Mouse (Mus musculus) CH12.LX (cell line): ENCODE data around the gene Agrp. TPM values are rescaled to one million over a fixed set of nuclear protein-coding genes. Genes with fewer than 3 reads are reported as not detected.

ENCODE experiments used
- DNase-seq: peaks from one replicate; pipeline ENCODE4 v3.0.0-alpha.2; 2013; ENCODE audit errors: extremely low read depth
- H3K27ac ChIP-seq: 2 replicates; pipeline ENCODE4 v1.5.1; 2012; ENCODE audit warnings: low read depth, mild to moderate bottlenecking, control low read depth, moderate library complexity; ENCODE audit not compliant: insufficient read depth
- H3K27me3 ChIP-seq: replicated peaks from 2 replicates; pipeline ENCODE3; 2012; ENCODE audit warnings: inconsistent platforms
- H3K36me3 ChIP-seq, 2 experiments: replicated peaks in 1 of 2; 2 replicates each; pipeline versions ENCODE3 to v1.6.1; 2012; ENCODE audit warnings: inconsistent platforms in 1 of 2, low read length in 1 of 2, mild to moderate bottlenecking in 1 of 2, mixed read lengths in 1 of 2, moderate library complexity in 1 of 2; ENCODE audit not compliant: control insufficient read depth in 1 of 2, insufficient read depth in 1 of 2
- H3K4me1 ChIP-seq, 2 experiments: 2 replicates each; pipeline ENCODE4 v1.6.1; 2012; ENCODE audit warnings: inconsistent platforms in 1 of 2, moderate library complexity in 1 of 2; ENCODE audit not compliant: insufficient read depth in 2 of 2, control insufficient read depth in 1 of 2
- H3K4me2 ChIP-seq: 2 replicates; pipeline ENCODE4 v1.6.1; 2012; ENCODE audit warnings: low read depth, mild to moderate bottlenecking, control low read depth; ENCODE audit not compliant: poor library complexity, insufficient read depth, severe bottlenecking
- H3K4me3 ChIP-seq, 3 experiments: fragments of 150-350 bp in 1 of 3; sonication (generic) in 1 of 3; replicated peaks in 1 of 3; 2 replicates each; pipeline versions ENCODE3 to v1.5.1; 2011 to 2012; ENCODE audit warnings: low read depth in 2 of 3, low read length in 2 of 3, mild to moderate bottlenecking in 2 of 3, moderate library complexity in 2 of 3, control low read depth in 1 of 3, improper control_type of control experiment in 1 of 3, inconsistent platforms in 1 of 3, mixed read lengths in 1 of 3; ENCODE audit not compliant: poor library complexity in 1 of 3
- H3K79me2 ChIP-seq: replicated peaks from 2 replicates; pipeline ENCODE4 v1.6.1; 2012; ENCODE audit warnings: mild to moderate bottlenecking, moderate library complexity; ENCODE audit not compliant: control insufficient read depth, poor library complexity, insufficient read depth, severe bottlenecking; ENCODE audit errors: extremely low read depth
- H3K9ac ChIP-seq: 2 replicates; pipeline ENCODE4 v1.6.1; 2012; ENCODE audit warnings: low read depth, mild to moderate bottlenecking, control low read depth, moderate library complexity; ENCODE audit not compliant: insufficient read depth
- H3K9me3 ChIP-seq: replicated peaks from 2 replicates; pipeline ENCODE3; 2012; ENCODE audit warnings: low read length, inconsistent platforms, mixed read lengths
- CTCF ChIP-seq, 2 experiments: IDR thresholded peaks in 1 of 2; conservative IDR thresholded peaks in 1 of 2; 2 replicates each; pipeline ENCODE4 v1.5.1; 2011 to 2012; ENCODE audit warnings: low read depth in 2 of 2, low read length in 2 of 2, improper control_type of control experiment in 1 of 2, inconsistent platforms in 1 of 2, mild to moderate bottlenecking in 1 of 2, moderate library complexity in 1 of 2
- HCFC1 ChIP-seq: IDR thresholded peaks from 2 replicates; pipeline ENCODE4 v1.6.1; 2012; ENCODE audit warnings: low read depth, mild to moderate bottlenecking, inconsistent platforms, low read length, improper control_type of control experiment
- JUND ChIP-seq: conservative IDR thresholded peaks from 2 replicates; pipeline ENCODE4 v1.6.1; 2011; ENCODE audit warnings: low read depth, low read length, improper control_type of control experiment
- MAFK ChIP-seq: IDR thresholded peaks from 2 replicates; pipeline ENCODE4 v1.6.1; 2011; ENCODE audit warnings: low read length, improper control_type of control experiment; ENCODE audit not compliant: insufficient replicate concordance
- MAX ChIP-seq: IDR thresholded peaks from 2 replicates; pipeline ENCODE4 v1.6.1; 2011; ENCODE audit warnings: low read length, improper control_type of control experiment
- MXI1 ChIP-seq: IDR thresholded peaks from 2 replicates; pipeline ENCODE4 v1.6.1; 2011; ENCODE audit warnings: mild to moderate bottlenecking, low read depth, low read length, improper control_type of control experiment
- PAX5 ChIP-seq: IDR thresholded peaks from 2 replicates; pipeline ENCODE4 v1.6.1; 2012; ENCODE audit warnings: low read length, inconsistent platforms, mixed read lengths
- POLR2A ChIP-seq: IDR thresholded peaks from 2 replicates; pipeline ENCODE4 v1.6.1; 2011; ENCODE audit warnings: low read depth, mild to moderate bottlenecking, improper control_type of control experiment, low read length
- RAD21 ChIP-seq: IDR thresholded peaks from 2 replicates; pipeline ENCODE4 v1.6.1; 2011; ENCODE audit warnings: low read depth, mild to moderate bottlenecking, low read length, improper control_type of control experiment, moderate library complexity
- SMC3 ChIP-seq: IDR thresholded peaks from 2 replicates; pipeline ENCODE4 v1.6.1; 2011; ENCODE audit warnings: low read depth, low read length, improper control_type of control experiment
- TBP ChIP-seq: conservative IDR thresholded peaks from 2 replicates; pipeline ENCODE4 v1.6.1; 2011; ENCODE audit warnings: low read depth, low read length, improper control_type of control experiment
- USF1 ChIP-seq: IDR thresholded peaks from 2 replicates; pipeline ENCODE4 v1.6.1; 2014; ENCODE audit warnings: low read depth, mild to moderate bottlenecking, inconsistent platforms, low read length, improper control_type of control experiment
- USF2 ChIP-seq: conservative IDR thresholded peaks from 2 replicates; pipeline ENCODE4 v1.6.1; 2011; ENCODE audit warnings: low read depth, low read length, improper control_type of control experiment
- dilution Hi-C: fragments of 300-500 bp; cut with MboI; formaldehyde crosslinking; loops from 2 replicates; pipeline ENCODE4 v1.14.3; 2020; ENCODE audit warnings: low sequenced_read_pairs; ENCODE audit not compliant: extremely low pct_unique_long_range_greater_than_20kb, extremely low pct_ligation_motif_present
- in situ Hi-C: fragments of 300-500 bp; cut with MboI; formaldehyde crosslinking; loops from 3 replicates; pipeline ENCODE4 v1.14.3; 2019; ENCODE audit warnings: low sequenced_read_pairs, low pct_ligation_motif_present, low pct_unique_long_range_greater_than_20kb, mixed read lengths
- polyA plus RNA-seq: library from polyadenylated mRNA; unstranded; fragments of >175 nt; gene quantifications from 2 replicates; pipeline ENCODE4 v1.2.1, GENCODE M21; 2012; ENCODE audit warnings: low read depth; ENCODE audit not compliant: insufficient read length
- total RNA-seq, 2 experiments: library from RNA; depleted of rRNA; stranded (reverse); fragments of 300-350 nt in 1 of 2; fragments of >200 nt in 1 of 2; gene quantifications; 2 replicates each; pipeline ENCODE4 v1.2.3; 2012 to 2014

Gene Agrp
- total and polyA plus RNA-seq, 3 experiments, result 0.30 TPM; not detected in 2

DNA sequence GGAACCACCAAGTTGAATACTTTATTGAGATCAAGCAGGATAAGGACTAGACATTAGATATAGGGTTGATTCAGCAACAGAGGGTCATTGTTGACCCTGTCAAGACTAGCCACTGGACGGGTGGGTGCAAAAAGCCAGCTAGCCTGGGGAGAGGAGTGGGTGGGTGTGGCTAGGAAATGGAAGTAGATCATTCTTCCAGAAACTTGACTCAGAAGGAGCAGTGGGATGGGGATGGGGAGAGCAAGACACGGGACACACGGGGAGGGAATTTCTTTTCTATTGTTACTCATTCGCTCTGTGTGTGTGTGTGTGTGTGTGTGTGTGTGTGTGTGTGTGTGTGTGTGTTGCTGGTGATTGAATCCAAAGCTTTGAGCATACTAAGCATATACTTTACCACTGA, 27.4 kb downstream of the Agrp start:
- Histone ChIP-seq H3K9me3 (no peaks in the 10 kb centered on the region), H3K36me3 (peaks cover 0 to 20% of the 10 kb centered on the region in 2 experiments), H3K79me2 (no peaks in the 10 kb centered on the region), H3K27me3 (no peaks in the 10 kb centered on the region), H3K4me1 (peaks cover 7 to 29% of the 10 kb centered on the region in 2 experiments), H3K4me2 (no peak overlapping the region), H3K4me3 (no peak overlapping the region), H3K9ac (no peak overlapping the region), H3K27ac (no peak overlapping the region)
- DNase-seq, result no peak
- dilution Hi-C loops (no loop called here), in situ Hi-C loops (no loop called here)
- TF ChIP-seq HCFC1 (no peak), POLR2A (no peak), MAFK (no peak), PAX5 (no peak)

DNA sequence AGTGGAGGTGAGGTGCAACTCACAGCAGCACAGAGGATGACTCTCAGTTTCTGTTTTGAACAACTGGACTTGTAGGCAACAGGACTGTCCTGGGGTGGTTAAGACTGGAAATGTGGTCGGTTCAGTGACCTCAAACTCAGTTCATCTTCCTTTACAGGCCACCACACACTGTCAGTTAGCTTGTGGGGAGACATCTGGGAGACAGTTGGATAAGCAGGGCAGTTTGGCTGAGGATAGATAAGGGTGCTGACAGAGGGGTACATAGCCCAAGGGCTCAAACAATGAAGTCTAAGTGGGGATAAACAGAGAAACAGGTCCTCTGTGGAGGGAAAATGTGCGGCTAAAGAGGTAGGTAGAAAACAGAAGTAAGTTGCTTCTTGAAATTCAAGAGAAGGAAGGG, 27.8 kb downstream of the Agrp start:
- H3K9ac ChIP-seq, result no peak overlapping the region
- TF ChIP-seq CTCF (conservative IDR thresholded peaks at IDR 0.05 in 1 of 2, IDR thresholded peaks at IDR 0.05 in 1 of 2; ENCODE audit: low read depth in 2 of 2, low read length in 2 of 2), result no peak
- no peak for TF ChIP-seq MAX
- no peak for TF ChIP-seq POLR2A
- TF ChIP-seq MXI1, result no peak
- TF ChIP-seq JUND, result no peak
- no peak for TF ChIP-seq USF2
- TF ChIP-seq, all 38 proteins: peak for 0
- no peak for DNase-seq
- H3K4me1 ChIP-seq, result peaks cover 7 to 33% of the 10 kb centered on the region in 2 experiments
- no peak overlapping the region for H3K27ac ChIP-seq
- dilution Hi-C loops (no loop called here), in situ Hi-C loops (no loop called here)
- no peak overlapping the region for H3K4me2 ChIP-seq
- H3K36me3 ChIP-seq, result peaks cover 0 to 17% of the 10 kb centered on the region in 2 experiments
- H3K9me3 ChIP-seq, result no peaks in the 10 kb centered on the region
- no peaks in the 10 kb centered on the region for H3K27me3 ChIP-seq
- H3K79me2 ChIP-seq, result no peaks in the 10 kb centered on the region
- no peak overlapping the region for H3K4me3 ChIP-seq

DNA sequence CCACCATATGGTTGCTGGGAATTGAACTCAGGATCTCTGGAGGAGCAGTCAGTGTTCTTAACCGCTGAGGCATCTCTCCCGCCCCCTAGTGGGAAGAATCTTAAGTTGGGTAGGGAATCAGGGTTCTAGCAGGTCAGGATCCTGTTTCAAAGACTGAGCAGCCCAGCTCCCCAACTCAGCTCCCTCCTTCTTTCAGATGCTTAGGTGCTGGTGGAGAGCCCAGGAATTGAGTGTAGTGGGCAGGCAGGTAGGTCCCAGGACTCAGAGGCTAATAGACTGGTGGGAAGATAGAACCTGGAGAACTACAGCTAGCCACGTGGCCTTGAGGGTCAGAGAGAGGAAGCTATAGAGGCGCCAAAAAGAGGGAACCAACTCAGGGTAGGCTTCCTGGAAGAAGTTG, 29.5 kb downstream of the Agrp start:
- in situ Hi-C loops, result no loop called here
- Histone ChIP-seq H3K79me2 (no peaks in the 10 kb centered on the region), H3K4me2 (no peak overlapping the region), H3K27me3 (peaks cover 5% of the 10 kb centered on the region), H3K27ac (no peak overlapping the region), H3K36me3 (peaks cover 0 to 9% of the 10 kb centered on the region in 2 experiments), H3K9ac (no peak overlapping the region), H3K4me1 (peaks cover 7 to 36% of the 10 kb centered on the region in 2 experiments), H3K4me3 (no peak overlapping the region), H3K9me3 (no peaks in the 10 kb centered on the region)
- TF ChIP-seq USF1 (no peak), JUND (no peak), SMC3 (peak; percentile 25; the same call in 1 of the 2 replicates), MAX (no peak), TBP (no peak), CTCF (conservative IDR thresholded peaks at IDR 0.05 in 1 of 2, IDR thresholded peaks at IDR 0.05 in 1 of 2; ENCODE audit: low read depth in 2 of 2, low read length in 2 of 2) (peak; percentile 39 to 63; a peak in 3 of 4 replicates), RAD21 (no peak; the same call in 1 of the 2 replicates)
- dilution Hi-C loops, result no loop called here
- DNase-seq, result peak; percentile 67
